Mouse (Mus musculus) heart, postnatal 0 days (tissue): ENCODE data around the gene Xrcc4.

ENCODE experiments used
- CTCF ChIP-seq: IDR thresholded peaks from 2 replicates; pipeline ENCODE4 v1.5.1; 2016; ENCODE audit warnings: antibody characterized with exemption, control low read depth, low read depth
- EP300 ChIP-seq: IDR thresholded peaks from 2 replicates; pipeline ENCODE4 v1.6.1; 2016; ENCODE audit warnings: antibody characterized with exemption, low read depth

DNA sequence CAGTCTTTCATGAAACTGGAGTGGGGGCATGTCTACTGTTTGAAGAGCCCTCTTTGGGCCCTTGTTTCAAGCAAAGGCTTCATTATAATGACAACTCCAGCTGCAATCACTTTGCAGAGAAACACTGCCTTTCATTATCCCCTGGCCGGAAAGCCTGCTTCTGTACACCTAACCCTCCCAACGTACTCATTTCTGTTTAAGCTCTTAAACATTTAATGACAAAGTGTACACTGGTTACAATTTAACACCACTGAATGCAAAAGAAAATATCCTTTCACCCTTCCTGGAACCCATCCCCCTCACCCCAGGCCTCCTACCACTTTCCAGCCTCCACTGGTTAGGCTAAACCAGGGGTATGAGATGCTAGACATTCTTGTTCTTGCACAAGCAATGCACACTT lies 362.9 kb downstream of the Xrcc4 start:
- TF ChIP-seq CTCF = no peak
- TF ChIP-seq EP300 = no peak
